ENCODE assay signal across 8 mouse cellular contexts in genomic region chr13:63154851-63155571, GRCm38 (mm10).
A peak's percentile ranks its signal among the peaks of the same experiment; 100 is the strongest.
DNase-seq lines count a peak whose midpoint lies in the region; ATAC-seq lines count a peak whose summit lies in the region.

No protein-coding gene starts in this region.

- ATAC-seq in kidney, embryonic 15.5 days (replicated peaks; ENCODE audit: low FRiP score): no peak; the same call in 1 of the 2 replicates
- ATAC-seq in embryonic facial prominence, embryonic 14.5 days (ENCODE audit: low read depth): peak; percentile 84

- H3K27ac ChIP-seq in kidney, embryonic 15.5 days: no peak overlapping the region
- H3K27ac ChIP-seq in embryonic facial prominence, embryonic 14.5 days (replicated peaks; ENCODE audit: low read depth, low read length): peak overlapping the region; percentile 79

- no peaks in the 10 kb centered on the region for H3K36me3 ChIP-seq in kidney, embryonic 15.5 days
- H3K36me3 ChIP-seq in embryonic facial prominence, embryonic 14.5 days (ENCODE audit: control insufficient read depth, insufficient read depth, low read length): no peaks in the 10 kb centered on the region

- 72% methylated on average over 7 of the region's 7 CpGs for WGBS in kidney, embryonic 15.5 days
- WGBS in embryonic facial prominence, embryonic 14.5 days: 31% methylated on average over 7 of the region's 7 CpGs

- peaks cover 28% of the 10 kb centered on the region for H3K4me1 ChIP-seq in kidney, embryonic 15.5 days
- H3K4me1 ChIP-seq in embryonic facial prominence, embryonic 14.5 days (ENCODE audit: control insufficient read depth, insufficient read depth, low read length): peaks cover 10% of the 10 kb centered on the region

- H3K4me3 ChIP-seq in kidney, embryonic 15.5 days (replicated peaks): no peak overlapping the region
- H3K4me3 ChIP-seq in embryonic facial prominence, embryonic 14.5 days (ENCODE audit: low read depth, low read length): no peak overlapping the region

- no peak overlapping the region for H3K9ac ChIP-seq in kidney, embryonic 15.5 days
- H3K9ac ChIP-seq in embryonic facial prominence, embryonic 14.5 days (ENCODE audit: low read depth, low read length): no peak overlapping the region

- no peaks in the 10 kb centered on the region for H3K27me3 ChIP-seq in kidney, embryonic 15.5 days
- no peaks in the 10 kb centered on the region for H3K27me3 ChIP-seq in embryonic facial prominence, embryonic 14.5 days (replicated peaks; ENCODE audit: control insufficient read depth, insufficient read depth, low read length)

- DNase-seq in kidney, adult 18-20 months: peak; percentile 45
- peak; percentile 80 for DNase-seq in brain, adult 2 months (ENCODE audit: low read depth, low spot score)
- peak; percentile 83 for DNase-seq in embryonic facial prominence, embryonic 14.5 days (ENCODE audit: low spot score)
- DNase-seq in layer of hippocampus, adult 8-10 months (ENCODE audit: low spot score in 2 of 2): peak; percentile 71 to 73
- no peak for DNase-seq in spleen, postnatal 4 days (ENCODE audit: low spot score in 2 of 2)
- DNase-seq in ovary, postnatal 36 days (ENCODE audit: low spot score): no peak
- DNase-seq in B cell, adult 2 months: no peak

- H3K4me2 ChIP-seq in kidney, embryonic 15.5 days: no peak overlapping the region
- H3K4me2 ChIP-seq in embryonic facial prominence, embryonic 14.5 days (ENCODE audit: low read depth, low read length): no peak overlapping the region

- H3K9me3 ChIP-seq in kidney, embryonic 15.5 days (replicated peaks): no peaks in the 10 kb centered on the region; the same call in 1 of the 2 replicates
- H3K9me3 ChIP-seq in embryonic facial prominence, embryonic 14.5 days (ENCODE audit: control insufficient read depth, low read length): no peaks in the 10 kb centered on the region

Comparison
In these comparisons a context has a peak if more than half of its experiments do, and no peak if none do; other contexts are left out.
1. DNase-seq: peak in kidney, adult 18-20 months (single experiment), brain, adult 2 months (single experiment), embryonic facial prominence, embryonic 14.5 days (single experiment) and layer of hippocampus, adult 8-10 months (2 of 2); none in spleen, postnatal 4 days (0 of 2), ovary, postnatal 36 days (single experiment) and B cell, adult 2 months (0 of 2).